Mouse (Mus musculus) lung, adult 2 months (tissue): ENCODE measurements around the gene Lgals9. TPM values are rescaled to one million over a fixed set of nuclear protein-coding genes. Genes with fewer than 3 reads are reported as not detected.

Source experiments
- DNase-seq: peaks from one replicate; pipeline ENCODE4 v3.0.0; 2022
- H3K4me1 ChIP-seq: fragments of 200-500 bp; 2 replicates; pipeline ENCODE4 v1.6.1; 2011; ENCODE audit warnings: low read length; ENCODE audit not compliant: control insufficient read depth, insufficient read depth
- H3K4me3 ChIP-seq: fragments of 200-500 bp; replicated peaks from 2 replicates; pipeline ENCODE3; 2011; ENCODE audit warnings: low read depth, mild to moderate bottlenecking, control low read depth, low read length; ENCODE audit errors: extremely low read depth
- CTCF ChIP-seq: fragments of 200-500 bp; IDR thresholded peaks from 2 replicates; pipeline ENCODE4 v1.5.1; 2011; ENCODE audit warnings: mild to moderate bottlenecking, low read length, control low read depth; ENCODE audit not compliant: insufficient read depth
- POLR2A ChIP-seq: fragments of 200-500 bp; IDR thresholded peaks from 2 replicates; pipeline ENCODE4 v1.6.1; 2011; ENCODE audit warnings: low read depth, mild to moderate bottlenecking, control low read depth, low read length, borderline replicate concordance; ENCODE audit errors: extremely low read depth
- WGBS: fragments of 180-500 bp; shearing (Covaris S2); methylation state at CpG from one replicate; pipeline ENCODE4 v1.1.7; 2018; 5-methylcytosine and 5-hydroxymethylcytosine counted together
- polyA plus RNA-seq: library from polyadenylated mRNA; depleted of rRNA; stranded (reverse); fragments of >200 nt; gene quantifications from 2 replicates; pipeline ENCODE4 v1.2.3, GENCODE M21; 2012; rRNA removed

Lgals9 gene
- 137 and 204 TPM in 2 replicates for polyA plus RNA-seq

DNA sequence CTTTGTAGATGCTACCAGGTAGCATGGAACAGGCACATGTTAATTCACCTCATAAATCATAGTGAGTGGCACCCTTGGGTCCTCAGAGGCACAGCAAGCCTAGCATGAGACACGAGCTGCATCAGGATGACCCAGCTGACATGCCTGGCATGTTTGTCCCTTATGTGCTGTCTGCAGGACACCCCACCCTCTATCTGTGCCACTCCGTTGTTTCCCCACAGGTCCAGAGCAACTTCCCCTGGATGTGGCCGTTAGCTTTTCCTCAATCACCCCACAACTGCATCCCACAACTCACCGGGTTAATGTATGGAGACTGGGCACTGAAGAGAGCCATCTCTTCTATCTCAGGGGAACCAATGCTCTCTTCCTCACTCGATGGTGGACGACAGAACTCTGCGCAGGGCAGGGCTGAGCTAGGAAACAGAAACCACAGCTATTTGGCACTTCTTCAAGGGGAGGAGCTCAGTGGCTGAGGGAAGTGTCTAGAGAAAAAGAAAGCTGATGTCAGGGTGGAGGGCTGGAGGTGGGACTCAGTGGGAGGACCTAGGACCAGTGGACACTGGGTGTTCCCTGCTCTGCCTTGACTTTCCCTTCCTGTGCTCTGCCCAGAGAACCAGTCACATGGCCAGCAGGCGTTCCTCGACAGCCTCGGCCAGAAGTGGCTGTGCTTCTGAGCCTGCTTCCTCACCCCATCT lies at the start of gene Lgals9:
Lgals9 (minus strand) TSS at position 464 of the 695 bp plus-strand sequence.
- H3K4me1 ChIP-seq = peaks cover 19% of the 10 kb centered on the region
- DNase-seq = peak; percentile 70
- peak within 1 kb of the TSS; percentile 79 for H3K4me3 ChIP-seq
- TF ChIP-seq POLR2A (peak; percentile 93), CTCF (no peak)
- 5% methylated on average over 10 of the region's 10 CpGs for WGBS

DNA sequence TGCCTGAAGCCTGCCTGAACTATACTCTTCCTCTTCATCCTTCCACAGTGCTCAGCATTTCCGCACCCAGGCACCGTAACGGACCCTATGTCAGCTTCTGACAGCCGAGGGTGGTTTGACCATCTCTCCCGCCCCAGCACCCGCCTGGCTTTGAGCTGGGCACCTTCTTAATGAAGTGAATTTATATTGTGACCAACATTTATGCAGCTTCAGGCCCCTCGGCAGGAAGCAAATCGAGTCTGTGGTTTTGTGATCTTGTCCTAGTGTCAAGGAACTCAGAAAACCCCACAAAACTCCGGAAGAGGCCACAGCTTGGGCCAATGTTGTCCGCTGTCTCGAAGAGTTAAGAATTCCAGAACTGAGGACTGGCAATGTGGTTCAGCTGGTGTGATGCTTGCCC lies 48.9 kb upstream of the Lgals9 start:
- 87% methylated on average over 11 of the region's 11 CpGs for WGBS
- TF ChIP-seq POLR2A (no peak), CTCF (no peak)

GRCm38 (mm10) chr11:79033021-79033420 lies 48.3 kb upstream of the Lgals9 start:
- H3K4me3 ChIP-seq = no peak overlapping the region
- H3K4me1 ChIP-seq = 0 out of 2 replicates have a peak, but pooled peaks cover 2% of the 10 kb centered on the region
- TF ChIP-seq POLR2A (no peak), CTCF (no peak)
- no peak for DNase-seq
- 79% methylated on average over 12 of the region's 12 CpGs for WGBS

More for the DNA sequence above, 48.9 kb upstream of the Lgals9 start:
- no peak overlapping the region for H3K4me3 ChIP-seq
- H3K4me1 ChIP-seq = 0 out of 2 replicates have a peak, but pooled peaks cover 2% of the 10 kb centered on the region
- DNase-seq = no peak

DNA sequence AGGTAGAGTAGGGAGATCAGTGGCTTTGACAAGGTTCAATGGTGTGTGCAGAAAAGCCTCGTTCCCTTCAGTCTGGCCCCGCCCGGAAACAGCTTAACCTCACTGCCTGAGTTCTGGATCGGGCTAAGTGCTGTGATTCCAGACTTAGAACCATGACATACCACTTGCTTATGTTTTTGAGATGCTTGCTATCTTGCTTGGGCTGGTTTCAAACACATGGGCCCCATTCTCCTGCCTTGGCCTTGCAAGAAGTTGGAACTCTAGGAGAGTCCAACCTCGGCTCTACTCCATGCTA lies 46.7 kb upstream of the Lgals9 start:
- H3K4me3 ChIP-seq = no peak overlapping the region
- 0 out of 2 replicates have a peak, but pooled peaks cover 2% of the 10 kb centered on the region for H3K4me1 ChIP-seq
- no peak for TF ChIP-seq POLR2A
- no peak for TF ChIP-seq CTCF
- DNase-seq = no peak
- 59% methylated on average over 5 of the region's 5 CpGs for WGBS

DNA sequence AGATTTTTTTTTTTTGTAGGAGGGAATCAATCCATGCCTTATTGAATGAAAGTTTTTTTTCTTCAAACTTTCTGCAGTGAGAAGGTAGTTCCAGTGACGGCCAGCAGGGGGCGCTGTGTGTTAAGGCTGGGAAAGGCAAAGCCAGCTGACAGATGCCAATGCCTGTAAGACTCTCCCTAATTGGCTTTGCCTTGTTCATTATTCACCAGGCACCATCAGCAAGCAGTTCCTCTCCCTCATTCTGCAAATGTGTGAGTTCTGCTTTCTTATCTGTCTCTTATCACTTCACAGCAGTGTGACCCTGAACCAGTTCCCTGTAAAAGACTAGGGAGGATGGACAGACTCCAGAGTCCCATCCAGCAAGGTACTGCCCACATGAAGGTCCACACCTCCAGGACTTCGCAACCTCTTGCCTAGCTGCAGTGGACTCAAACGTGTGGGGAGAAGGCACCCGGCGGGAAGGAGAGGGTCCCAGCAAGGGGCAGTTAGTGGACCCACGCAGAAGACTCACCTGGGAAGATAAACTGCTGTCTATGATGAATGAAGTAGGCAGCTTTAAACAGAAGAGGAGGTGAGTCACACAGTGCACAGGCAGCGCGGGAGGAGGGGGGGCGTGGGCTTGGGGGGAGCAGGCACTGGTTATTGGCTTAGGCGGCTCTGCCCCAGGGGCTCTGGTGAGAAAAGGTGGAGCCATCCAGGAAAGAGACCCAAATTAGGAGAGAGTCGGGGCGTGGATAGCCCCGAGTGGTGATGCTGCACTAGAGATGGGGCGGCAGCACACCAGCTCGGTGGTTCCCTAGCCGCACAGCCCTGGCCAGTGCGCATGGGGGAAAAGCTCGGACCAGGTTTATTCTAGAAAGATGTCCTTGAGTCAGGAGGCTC lies 46.1 kb upstream of the Lgals9 start:
- peak; percentile 98 for TF ChIP-seq CTCF
- no peak for TF ChIP-seq POLR2A
- Histone ChIP-seq H3K4me3 (no peak overlapping the region), H3K4me1 (0 out of 2 replicates have a peak, but pooled peaks cover 2% of the 10 kb centered on the region)
- 56% methylated on average over 19 of the region's 19 CpGs for WGBS
- peak; percentile 84 for DNase-seq

DNA sequence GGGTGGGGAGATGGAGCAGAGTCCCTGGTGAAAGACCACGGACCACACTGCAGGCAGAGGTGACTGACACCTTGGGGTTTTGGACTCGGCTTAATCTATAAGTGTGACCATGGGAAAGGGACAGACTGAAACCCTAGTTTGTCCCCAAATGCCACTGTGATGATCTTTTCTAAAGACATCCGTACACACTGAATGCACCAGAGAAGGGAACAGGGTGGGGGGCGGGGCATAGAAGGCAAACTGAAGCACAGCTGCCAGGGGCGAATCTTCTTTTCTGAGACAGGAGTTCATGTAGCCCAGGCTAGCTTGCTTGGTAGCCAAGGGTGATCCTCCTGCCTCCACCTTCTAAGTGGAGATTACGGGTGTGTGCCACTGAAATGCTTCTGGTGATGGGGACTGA lies 39.0 kb upstream of the Lgals9 start:
- 49% methylated on average over 6 of the region's 6 CpGs for WGBS
- TF ChIP-seq CTCF (no peak), POLR2A (no peak)
- Histone ChIP-seq H3K4me1 (peaks cover 11% of the 10 kb centered on the region), H3K4me3 (peak overlapping the region; percentile 40)
- DNase-seq = no peak

DNA sequence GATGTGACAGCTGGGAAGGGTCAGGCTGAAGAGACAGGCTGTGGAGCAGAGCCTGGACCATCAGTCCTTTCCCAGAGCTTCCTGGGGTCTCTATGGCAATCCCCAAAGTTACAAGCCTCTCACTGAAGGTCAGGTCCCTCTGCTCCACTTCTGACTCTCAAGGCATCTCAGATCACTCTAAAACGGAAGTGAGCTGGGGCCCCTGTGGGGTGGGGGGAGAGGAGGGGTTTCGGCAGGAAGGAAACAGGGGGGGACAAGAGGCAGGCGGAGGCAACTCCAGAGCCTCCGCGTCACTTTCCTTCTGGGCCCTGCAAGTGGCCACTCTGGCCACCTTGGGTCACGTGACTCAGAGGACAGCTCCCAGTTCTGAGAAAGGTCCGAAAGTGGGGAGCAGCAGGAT lies 38.6 kb upstream of the Lgals9 start:
- H3K4me3 ChIP-seq = peak overlapping the region; percentile 40
- WGBS = 15% methylated on average over 7 of the region's 7 CpGs
- H3K4me1 ChIP-seq = peaks cover 11% of the 10 kb centered on the region
- DNase-seq = no peak
- no peak for TF ChIP-seq CTCF
- TF ChIP-seq POLR2A = no peak

DNA sequence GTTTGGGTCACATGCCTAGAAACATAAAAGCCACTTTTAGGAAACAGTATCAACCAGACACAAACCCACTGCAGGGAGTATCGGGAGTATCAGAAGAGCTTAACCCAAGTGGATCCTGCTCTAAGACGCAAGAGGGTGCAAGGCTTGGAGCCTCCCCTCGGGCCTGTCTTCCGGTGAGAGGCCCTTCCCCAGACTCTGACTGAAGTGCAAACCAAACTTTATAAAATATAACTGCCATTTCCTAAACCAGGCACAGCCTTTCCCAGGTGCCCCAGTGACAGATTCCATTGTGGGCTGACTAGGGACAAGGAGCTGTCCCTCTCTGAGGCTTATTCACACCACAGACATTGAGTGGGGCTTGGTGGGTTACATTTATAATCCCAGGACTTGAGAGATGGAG lies 38.1 kb upstream of the Lgals9 start:
- Histone ChIP-seq H3K4me3 (no peak overlapping the region), H3K4me1 (peaks cover 11% of the 10 kb centered on the region)
- DNase-seq = no peak
- WGBS = 37% methylated on average over 4 of the region's 4 CpGs
- TF ChIP-seq POLR2A (no peak), CTCF (no peak)

DNA sequence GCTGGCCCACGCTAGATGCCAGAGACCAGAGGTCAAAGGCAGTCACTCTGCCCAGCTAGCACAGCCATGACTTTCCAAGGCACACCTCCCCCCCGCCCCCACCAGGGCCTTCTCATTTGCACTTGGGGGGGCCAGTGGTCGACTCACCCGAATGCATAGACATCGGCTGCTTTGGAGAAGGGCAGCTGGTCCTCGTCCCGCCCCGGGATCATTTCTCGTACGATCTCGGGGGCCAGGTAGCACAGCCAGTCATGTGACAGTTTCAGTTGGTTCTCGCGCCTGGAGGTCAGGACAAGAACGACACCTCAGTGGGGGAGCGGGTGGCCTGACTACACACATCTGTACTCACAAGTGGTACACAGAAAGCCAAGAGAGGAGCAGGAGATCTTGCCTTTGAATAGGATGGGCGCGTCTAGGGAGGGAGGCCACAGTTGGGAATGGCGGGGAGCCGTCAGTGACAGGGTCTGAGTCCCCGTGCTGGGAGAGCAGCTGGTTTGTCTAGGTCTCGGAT lies 35.8 kb upstream of the Lgals9 start:
- Histone ChIP-seq H3K4me1 (peaks cover 11% of the 10 kb centered on the region), H3K4me3 (no peak overlapping the region)
- 83% methylated on average over 21 of the region's 21 CpGs for WGBS
- DNase-seq = no peak
- TF ChIP-seq POLR2A (no peak), CTCF (no peak)
